Mouse (Mus musculus): ENCODE measurements around the gene Tmub1. TPM values are rescaled to one million over a fixed set of nuclear protein-coding genes. Genes with fewer than 3 reads are reported as not detected.
"Not testable (repeated sequence)": the region's sequence is repeated elsewhere in the genome, so short reads cannot be mapped to it uniquely, and the experiment has no call there.

Tmub1 gene
- total RNA-seq, 2 experiments from 2014 or later: 13.4 to 20.9 TPM

DNA sequence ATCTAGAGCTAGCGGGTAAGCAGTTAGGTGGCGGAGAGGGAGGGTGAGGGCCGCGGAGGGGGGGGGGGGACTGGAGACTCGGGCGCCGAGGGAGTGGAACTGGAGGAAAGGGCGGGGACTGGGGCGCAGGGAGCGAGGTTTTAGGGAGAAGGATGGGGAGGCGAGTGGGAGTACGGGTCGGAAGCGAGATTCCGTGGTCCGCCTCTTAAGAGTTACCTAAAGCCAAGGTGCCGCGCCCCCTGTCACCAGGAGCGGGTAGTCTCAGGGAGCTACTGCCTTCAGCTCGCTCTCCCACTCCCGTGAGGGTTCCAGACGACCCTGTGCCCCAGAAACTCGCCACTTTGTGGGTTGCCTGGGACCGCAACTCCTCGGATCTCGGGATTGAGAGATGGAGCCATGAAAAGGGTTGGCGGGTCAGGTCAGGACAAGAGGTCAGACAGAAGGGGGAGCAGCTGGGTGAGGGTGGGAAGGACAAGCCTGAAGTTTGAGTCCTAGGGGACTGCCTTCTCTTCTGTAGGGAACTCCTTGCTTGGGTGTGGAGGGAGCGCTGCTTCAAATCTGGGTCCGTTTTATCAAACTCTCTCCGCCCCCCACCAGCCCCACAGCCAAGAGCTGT, 22.1 kb downstream of the Tmub1 start:
- ATAC-seq (ENCODE audit: poor library complexity, severe bottlenecking): 0 out of 2 replicates have a peak, but pooled peaks have one; percentile 3

- peak; percentile 50 for ATAC-seq (ENCODE audit: poor library complexity, severe bottlenecking)
Measured at GRCm38 (mm10) chr5:24424861-24425411, 22.7 kb downstream of the Tmub1 start.

DNA sequence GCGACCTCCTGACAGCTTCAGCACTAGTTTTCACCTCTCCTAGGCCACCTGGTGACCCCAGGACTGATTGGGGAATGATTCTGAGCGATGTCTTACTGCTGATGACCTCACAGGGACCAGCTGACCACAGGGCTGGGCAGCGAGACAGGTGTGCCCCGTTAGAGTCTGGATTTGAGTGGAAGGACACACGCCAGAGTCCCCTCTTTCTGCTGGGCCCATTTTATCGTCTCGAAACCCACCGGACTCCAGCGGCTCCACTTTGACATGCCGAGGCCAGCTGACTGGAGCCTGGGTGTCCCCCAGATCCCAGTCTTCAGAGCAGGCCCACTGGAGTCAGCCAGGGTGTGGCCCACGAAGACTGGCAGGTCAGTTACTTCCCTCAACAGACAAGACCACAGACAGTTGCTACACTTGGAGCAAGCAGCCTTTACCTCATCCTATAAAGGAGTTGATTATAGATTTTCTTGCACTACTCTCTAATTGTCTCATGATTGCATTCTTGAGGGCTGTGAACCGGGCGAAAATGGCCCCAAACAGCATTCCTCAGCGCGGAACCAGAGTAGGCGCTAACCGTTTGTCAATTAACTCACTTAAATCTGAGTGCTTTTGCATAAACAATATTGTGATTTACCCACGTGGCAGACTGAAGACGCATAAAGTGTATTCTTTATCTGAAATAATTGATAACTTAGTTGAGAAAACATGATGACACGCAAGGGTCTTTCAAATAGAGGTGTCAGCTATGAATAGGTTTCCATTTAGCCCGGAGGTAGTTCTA, 23.5 kb downstream of the Tmub1 start:
- peak; percentile 55 for ATAC-seq (ENCODE audit: poor library complexity, severe bottlenecking)

GRCm38 (mm10) chr5:24423129-24424003, 24.3 kb downstream of the Tmub1 start, which contains the start of the genes Cdk5 and Slc4a2:
TSS of gene Cdk5 (minus strand) at chr5:24423530.
TSS of gene Slc4a2 (plus strand) at chr5:24423837.
- ATAC-seq (ENCODE audit: poor library complexity, severe bottlenecking): peak; percentile 87

- no peak for ATAC-seq (ENCODE audit: poor library complexity, severe bottlenecking)
Measured at GRCm38 (mm10) chr5:24420381-24420780, 27.3 kb downstream of the Tmub1 start.

DNA sequence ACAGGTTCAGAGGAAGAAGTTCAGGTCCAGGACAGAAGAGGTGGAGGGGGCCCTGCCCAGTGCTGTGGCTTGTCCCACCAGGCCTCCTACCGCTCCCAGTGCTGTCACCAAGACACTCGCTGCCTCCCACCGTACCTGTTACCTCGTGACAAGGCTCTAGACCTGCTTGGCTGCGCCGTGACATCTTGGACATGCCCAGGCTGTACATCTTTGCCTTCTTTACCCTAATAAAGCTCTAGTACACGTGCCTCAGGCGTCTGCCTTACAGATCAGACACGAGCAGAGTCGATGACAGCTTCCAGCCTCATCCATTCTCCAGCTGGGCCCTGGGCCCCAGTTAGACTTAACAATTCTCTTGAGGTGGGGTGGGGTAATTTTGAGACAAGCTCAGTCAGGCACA, 30.1 kb downstream of the Tmub1 start:
- ATAC-seq (ENCODE audit: poor library complexity, severe bottlenecking): no peak

GRCm38 (mm10) chr5:24416222-24416736, 31.4 kb downstream of the Tmub1 start:
- peak; percentile 90 for ATAC-seq (ENCODE audit: poor library complexity, severe bottlenecking)

GRCm38 (mm10) chr5:24413938-24414337, 33.7 kb downstream of the Tmub1 start:
- ATAC-seq (ENCODE audit: poor library complexity, severe bottlenecking): no peak

DNA sequence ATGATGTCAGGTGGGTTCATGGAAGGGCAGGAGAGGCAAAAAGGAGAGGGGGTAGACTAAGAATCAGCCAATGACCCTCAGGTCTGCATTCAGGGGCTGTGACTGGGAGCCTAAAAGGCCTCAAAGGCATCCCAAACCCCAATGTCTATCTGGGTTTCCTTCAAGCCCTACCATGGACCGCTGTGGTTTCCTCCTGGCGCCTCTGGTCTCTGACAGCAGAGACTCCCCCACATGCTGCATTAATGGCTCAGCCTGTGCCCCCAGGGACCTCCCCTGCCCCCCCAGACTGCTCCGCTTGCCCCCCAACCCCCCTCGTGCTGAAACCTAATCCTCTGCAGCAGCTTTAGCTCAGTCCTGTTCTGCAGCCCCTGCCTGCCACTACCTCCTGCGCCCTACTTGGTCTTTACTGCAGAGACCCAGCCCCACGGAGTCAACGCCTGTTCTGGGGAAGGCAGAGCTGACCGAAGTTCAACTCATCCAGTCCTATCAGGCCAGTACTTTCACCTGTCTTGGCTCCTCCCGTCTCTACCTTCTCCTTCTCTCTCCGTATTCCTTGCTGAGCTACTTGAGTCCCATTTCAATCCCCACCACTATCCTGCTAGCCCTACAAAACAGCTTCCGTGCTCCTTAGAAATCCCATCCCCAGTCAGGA, 34.5 kb downstream of the Tmub1 start, which contains the start of gene Asic3:
Gene Asic3, plus strand, starts transcription at position 351 of the 652 bp plus-strand sequence.
- ATAC-seq (ENCODE audit: poor library complexity, severe bottlenecking): no peak

DNA sequence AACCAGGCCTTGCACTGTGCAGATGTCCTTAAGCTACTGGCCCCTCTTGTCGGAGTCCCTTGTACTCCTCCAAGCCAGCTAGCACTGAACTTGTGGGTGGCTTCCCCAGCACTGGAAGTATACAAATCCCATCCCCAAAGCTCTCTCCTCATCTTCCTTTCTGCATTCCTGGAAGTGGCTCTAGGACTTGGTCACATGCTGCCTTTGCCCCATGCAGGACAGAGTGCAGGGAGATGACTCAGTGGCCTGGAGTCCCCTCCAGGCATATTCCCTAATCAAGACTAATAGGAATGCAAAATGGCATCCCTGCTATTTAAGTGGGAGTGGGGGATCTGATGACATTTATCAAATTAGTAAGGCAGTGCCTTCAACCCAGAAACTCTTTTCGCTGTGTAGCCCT, 35.6 kb downstream of the Tmub1 start:
- no peak for ATAC-seq (ENCODE audit: poor library complexity, severe bottlenecking)

- no peak for ATAC-seq (ENCODE audit: poor library complexity, severe bottlenecking)
Measured at GRCm38 (mm10) chr5:24409466-24409865, 38.2 kb downstream of the Tmub1 start.

- no peak for ATAC-seq (ENCODE audit: poor library complexity, severe bottlenecking)
Measured at GRCm38 (mm10) chr5:24408651-24409050, 39.0 kb downstream of the Tmub1 start.

DNA sequence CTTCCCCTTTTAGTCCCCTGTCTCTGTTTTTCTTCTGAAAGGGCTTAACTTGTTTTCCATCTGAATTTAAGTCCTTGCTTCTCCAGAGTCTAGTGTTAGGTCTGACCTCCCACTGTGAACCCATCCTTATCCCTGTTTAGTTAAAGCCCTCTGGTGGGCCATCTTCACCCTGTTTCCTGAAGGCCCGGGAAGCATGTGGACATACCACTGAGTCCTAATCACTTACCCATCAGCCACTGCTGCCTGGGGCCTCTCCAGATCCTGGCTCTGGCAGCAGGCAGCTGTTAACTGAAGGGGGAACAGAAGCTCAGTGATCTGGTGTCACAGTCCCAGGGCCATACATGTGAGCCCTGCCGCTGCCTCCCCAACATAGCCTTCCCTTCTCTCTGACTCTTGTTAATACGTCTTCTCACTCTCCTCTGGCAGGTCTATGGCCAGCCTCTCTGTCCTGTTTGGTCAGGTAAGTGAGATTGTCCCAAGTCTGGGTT, 42.2 kb downstream of the Tmub1 start:
- ATAC-seq (ENCODE audit: poor library complexity, severe bottlenecking): no peak

DNA sequence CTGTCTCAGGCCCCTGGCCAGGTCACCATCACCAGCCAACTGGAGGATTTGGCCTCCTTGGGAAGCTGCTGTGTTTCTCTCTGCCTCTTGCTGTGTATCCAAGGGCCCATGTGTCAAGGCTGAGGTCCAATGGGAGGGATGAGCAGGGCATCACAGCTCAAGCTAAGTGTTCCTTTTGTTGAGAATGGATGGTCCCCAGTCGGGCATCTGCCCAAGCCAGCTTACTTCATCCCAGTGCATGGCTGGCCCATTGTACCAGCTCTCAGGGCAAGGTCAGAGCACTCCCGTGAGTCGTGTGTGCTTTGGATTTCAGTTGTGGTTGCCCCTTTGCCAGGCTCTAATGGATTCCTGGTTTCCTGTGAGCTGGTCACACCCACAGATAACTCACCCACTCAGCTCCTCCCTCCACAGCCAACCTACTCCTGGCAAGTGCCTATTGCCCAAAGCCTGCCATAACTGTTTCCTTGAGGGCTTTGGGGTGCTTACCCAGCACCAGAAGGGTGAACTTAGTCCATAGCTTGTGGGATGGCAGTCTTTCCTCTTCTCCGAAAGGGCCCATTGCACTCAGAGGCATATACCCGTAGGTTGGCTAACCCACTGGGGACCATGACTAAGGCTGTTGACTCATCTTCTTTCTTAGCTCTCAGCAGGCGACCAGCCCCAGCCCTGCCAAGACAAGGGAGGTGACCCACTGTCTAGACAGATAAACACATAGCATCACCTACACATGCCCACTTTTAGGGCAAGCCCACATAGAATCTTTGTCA, 42.9 kb downstream of the Tmub1 start:
- no peak for ATAC-seq (ENCODE audit: poor library complexity, severe bottlenecking)

- no peak for ATAC-seq (ENCODE audit: poor library complexity, severe bottlenecking)
Measured at GRCm38 (mm10) chr5:24401969-24402368, 45.7 kb downstream of the Tmub1 start.

GRCm38 (mm10) chr5:24400911-24401605, 46.6 kb downstream of the Tmub1 start:
- no peak for ATAC-seq (ENCODE audit: poor library complexity, severe bottlenecking)

DNA sequence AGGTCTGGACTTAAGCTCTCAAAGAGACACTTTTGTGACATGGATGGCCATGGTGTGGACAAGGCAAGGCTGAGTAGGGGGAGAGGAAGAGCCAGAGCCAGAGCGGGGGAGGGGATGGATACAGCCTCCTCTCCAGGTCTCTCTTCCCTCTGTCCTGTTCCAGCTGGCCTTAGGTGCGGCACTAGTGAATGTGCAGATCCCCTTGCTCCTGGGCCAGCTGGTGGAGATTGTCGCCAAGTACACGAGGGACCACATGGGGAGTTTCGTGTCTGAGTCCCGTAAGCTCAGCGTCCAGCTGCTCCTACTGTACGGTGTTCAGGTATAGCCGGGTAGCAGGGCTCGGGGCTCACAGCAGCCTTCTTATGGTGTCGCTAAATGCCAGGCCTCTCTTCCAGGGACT, 47.3 kb downstream of the Tmub1 start:
- ATAC-seq (ENCODE audit: poor library complexity, severe bottlenecking): no peak

DNA sequence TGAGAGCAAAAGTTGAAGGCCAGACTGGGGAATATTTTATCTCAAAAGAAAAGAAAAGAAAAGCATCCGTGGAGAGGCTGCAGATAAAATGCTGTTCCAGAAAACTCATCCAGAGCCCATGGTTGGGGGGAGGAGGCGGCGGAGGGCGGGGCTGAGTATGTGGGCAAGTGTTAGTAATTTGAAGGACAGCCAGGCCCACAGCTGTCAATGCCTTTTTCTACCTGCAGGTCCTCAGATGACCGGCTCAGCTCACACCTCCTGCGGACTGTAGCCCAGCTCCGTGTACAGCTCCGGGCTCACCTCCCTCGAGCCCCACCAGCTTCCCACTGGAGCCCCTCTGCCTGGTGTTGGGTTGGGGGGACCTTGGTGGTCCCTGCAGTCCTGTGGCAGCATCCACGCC, 48.0 kb downstream of the Tmub1 start:
- no peak for ATAC-seq (ENCODE audit: poor library complexity, severe bottlenecking)

GRCm38 (mm10) chr5:24396254-24396653, 51.4 kb downstream of the Tmub1 start:
- not testable (repeated sequence) for ATAC-seq (ENCODE audit: poor library complexity, severe bottlenecking)
